Mouse (Mus musculus): ENCODE measurements around the gene B230118H07Rik. TPM values are rescaled to one million over a fixed set of nuclear protein-coding genes. Genes with fewer than 3 reads are reported as not detected.

Gene B230118H07Rik
- 92.1 and 107 TPM in 2 replicates for polyA plus RNA-seq (2021; fragmentation: Nextera tagmentation)
- long read RNA-seq, experiment 1, transcript B230118H07Rik-203 (7 exons, 2,273 nt), result major isoform, 35 of 43 reads
- long read RNA-seq, experiment 1, partial matches to known transcripts, result 0 of 43 reads
- long read RNA-seq, experiment 1, other reads (novel, unspliced or antisense), result 8 of 43 reads
- long read RNA-seq, experiment 2, transcript B230118H07Rik-203 (7 exons, 2,273 nt), result major isoform, 106 of 124 reads
- long read RNA-seq, experiment 2, partial matches to known transcripts, result 11 of 124 reads
- long read RNA-seq, experiment 2, other reads (novel, unspliced or antisense), result 7 of 124 reads

DNA sequence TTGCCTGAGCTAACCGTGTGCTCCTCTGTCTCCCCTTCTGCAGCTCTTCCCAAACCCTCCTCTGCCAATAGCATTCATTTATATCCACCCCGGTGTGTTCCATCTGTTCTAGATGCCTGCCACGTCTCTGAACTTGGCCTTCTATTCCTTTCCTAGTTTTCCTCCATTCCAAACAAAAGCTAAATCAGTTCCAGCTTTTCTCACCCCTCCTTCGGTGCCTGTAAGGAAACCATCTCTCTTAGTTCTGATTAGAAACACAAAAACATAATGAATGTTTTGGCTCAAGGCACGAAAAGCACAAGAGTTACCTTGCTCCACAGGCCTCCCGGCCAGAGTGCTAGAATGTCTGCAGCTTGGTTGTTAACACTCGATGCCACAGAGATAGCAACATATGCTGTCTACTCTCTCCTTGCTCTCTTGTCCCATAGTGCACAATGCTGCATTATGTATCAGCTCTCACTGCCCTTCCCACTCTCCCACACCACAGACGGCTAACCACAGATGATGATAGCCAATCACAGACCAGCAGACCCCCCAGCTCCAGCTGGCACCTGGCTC is at the start of gene B230118H07Rik, which contains the start of gene Rag1:
Gene B230118H07Rik, minus strand, starts transcription at position 419 of the 558 bp plus-strand sequence.
Gene Rag1, minus strand, starts transcription at position 388 of the 558 bp plus-strand sequence.

DNA sequence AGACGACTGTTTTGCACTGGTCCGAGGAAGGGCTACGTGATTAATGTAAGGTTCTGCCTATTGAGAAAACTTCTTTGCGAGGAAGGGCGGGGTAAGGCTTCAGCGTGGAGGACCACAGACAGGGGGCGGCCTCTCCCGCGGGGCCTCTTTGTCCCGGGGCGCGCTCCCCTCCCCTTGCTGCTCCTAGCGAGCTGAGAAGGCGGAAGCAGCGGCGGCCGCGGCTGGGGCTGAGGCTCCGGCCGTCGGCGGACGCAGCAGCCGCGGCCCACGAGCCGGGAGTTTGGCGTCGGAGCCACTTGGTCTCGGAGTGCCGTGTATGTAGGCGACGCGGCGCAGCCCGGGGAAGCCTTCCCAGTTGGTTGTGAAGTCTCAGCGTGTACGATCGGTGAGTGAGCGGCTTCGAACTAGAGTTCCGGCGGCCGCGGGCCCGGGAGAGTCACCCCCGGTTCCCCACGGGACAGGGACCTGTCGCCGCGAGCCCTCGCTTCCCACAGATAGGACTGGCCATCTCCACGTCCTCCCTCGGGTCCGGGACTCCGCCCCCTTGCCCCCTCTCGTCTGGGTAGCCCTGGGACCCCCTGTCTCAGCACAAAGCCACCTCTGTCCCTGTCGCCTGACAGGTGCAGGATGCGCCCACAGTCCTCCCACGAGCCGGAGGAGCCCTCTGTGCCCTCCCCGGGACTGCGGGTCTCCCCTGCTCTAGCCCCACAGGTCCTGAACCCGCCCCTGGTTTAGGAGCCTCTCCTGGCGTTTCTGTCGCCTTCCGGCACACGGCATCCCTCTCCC is 29.1 kb upstream of the B230118H07Rik start, which contains the start of gene Traf6:
Gene Traf6, plus strand, starts transcription at position 194 of the 786 bp plus-strand sequence.

DNA sequence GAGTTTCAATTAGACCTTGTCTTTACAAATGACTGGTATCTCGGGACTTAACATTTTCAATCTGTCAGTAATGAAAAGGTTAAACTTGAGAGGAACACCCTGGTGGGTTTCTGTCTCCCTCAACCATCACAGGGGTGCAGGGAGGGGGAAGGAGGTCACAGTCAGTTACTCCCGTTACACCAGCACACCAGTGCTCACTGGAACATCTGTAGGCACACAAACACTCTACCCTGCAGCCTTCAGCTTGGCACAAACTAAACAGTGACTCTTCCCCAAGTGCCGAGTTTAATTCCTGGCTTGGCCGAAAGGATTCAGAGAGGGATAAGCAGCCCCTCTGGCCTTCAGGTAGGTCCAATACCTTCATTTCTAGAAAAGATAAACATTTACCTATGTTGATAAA is 24.8 kb downstream of the B230118H07Rik start, which contains the start of gene Rag2:
Gene Rag2, plus strand, starts transcription at position 193 of the 400 bp plus-strand sequence.

Other genes starting within 250 kb of the B230118H07Rik start
- not detected in 2 replicates for gene Rag2, start 24.8 kb downstream of the B230118H07Rik start, polyA plus RNA-seq (2021; fragmentation: Nextera tagmentation)
- gene Rag1, start within 50 bp of the B230118H07Rik start, polyA plus RNA-seq (2021; fragmentation: Nextera tagmentation), result 0.03 TPM in 1 of 2 replicates, not detected in the other
- 5.2 and 6.3 TPM in 2 replicates for gene Traf6, start 28.9 kb upstream of the B230118H07Rik start, polyA plus RNA-seq (2021; fragmentation: Nextera tagmentation)
- gene Prr5l, start 233.5 kb upstream of the B230118H07Rik start, polyA plus RNA-seq (2021; fragmentation: Nextera tagmentation), result 7.1 and 8.7 TPM in 2 replicates
- 66.7 and 83.5 TPM in 2 replicates for gene Commd9, start 236.7 kb upstream of the B230118H07Rik start, polyA plus RNA-seq (2021; fragmentation: Nextera tagmentation)

Data from left cerebral cortex, adult 6 months (tissue).